Mouse (Mus musculus) lung, postnatal 4 days (tissue): Measurements from ENCODE around the gene Cntnap4.
A peak's percentile ranks its signal among the peaks of the same experiment; 100 is the strongest.

ENCODE experiments used
- DNase-seq, 2 experiments: peaks; one replicate each; pipeline ENCODE4 v3.0.0; 2021

Gene Cntnap4

GRCm38 (mm10) chr8:112569471-112570141 lies at the start of gene Cntnap4:
Gene Cntnap4, plus strand, starts transcription at chr8:112570043.
- no peak for DNase-seq

GRCm38 (mm10) chr8:112557376-112557775 lies 12.5 kb upstream of the Cntnap4 start:
- DNase-seq, result no peak

- no peak for DNase-seq
Measured at GRCm38 (mm10) chr8:112570541-112570940, 698 bp downstream of the Cntnap4 start.

- DNase-seq, result peak in 1 of 2 experiments; percentile 6
Measured at GRCm38 (mm10) chr8:112571337-112571904, 1.6 kb downstream of the Cntnap4 start.

GRCm38 (mm10) chr8:112581473-112581872 lies 11.6 kb downstream of the Cntnap4 start:
- DNase-seq, result no peak

GRCm38 (mm10) chr8:112583440-112583839 lies 13.6 kb downstream of the Cntnap4 start:
- DNase-seq, result no peak

GRCm38 (mm10) chr8:112588357-112589051 lies 18.7 kb downstream of the Cntnap4 start:
- DNase-seq, result no peak

- DNase-seq, result no peak
Measured at GRCm38 (mm10) chr8:112589052-112589389, 19.2 kb downstream of the Cntnap4 start.

GRCm38 (mm10) chr8:112596023-112596776 lies 26.4 kb downstream of the Cntnap4 start:
- no peak for DNase-seq

- no peak for DNase-seq
Measured at GRCm38 (mm10) chr8:112599975-112600374, 30.1 kb downstream of the Cntnap4 start.

GRCm38 (mm10) chr8:112601150-112601549 lies 31.3 kb downstream of the Cntnap4 start:
- no peak for DNase-seq

GRCm38 (mm10) chr8:112610121-112610520 lies 40.3 kb downstream of the Cntnap4 start:
- DNase-seq, result no peak

GRCm38 (mm10) chr8:112628791-112629190 lies 58.9 kb downstream of the Cntnap4 start:
- no peak for DNase-seq

- DNase-seq, result no peak
Measured at GRCm38 (mm10) chr8:112652657-112653056, 82.8 kb downstream of the Cntnap4 start.

- DNase-seq, result no peak
Measured at GRCm38 (mm10) chr8:112653276-112653675, 83.4 kb downstream of the Cntnap4 start.

GRCm38 (mm10) chr8:112653994-112654393 lies 84.2 kb downstream of the Cntnap4 start:
- DNase-seq, result no peak

- no peak for DNase-seq
Measured at GRCm38 (mm10) chr8:112664067-112664466, 94.2 kb downstream of the Cntnap4 start.

GRCm38 (mm10) chr8:112674671-112675070 lies 104.8 kb downstream of the Cntnap4 start:
- DNase-seq, result no peak

- DNase-seq, result no peak
Measured at GRCm38 (mm10) chr8:112681757-112682156, 111.9 kb downstream of the Cntnap4 start.

GRCm38 (mm10) chr8:112695708-112696107 lies 125.9 kb downstream of the Cntnap4 start:
- DNase-seq, result no peak

- DNase-seq, result no peak
Measured at GRCm38 (mm10) chr8:112698141-112698540, 128.3 kb downstream of the Cntnap4 start.

GRCm38 (mm10) chr8:112716982-112717381 lies 147.1 kb downstream of the Cntnap4 start:
- no peak for DNase-seq

- DNase-seq, result no peak
Measured at GRCm38 (mm10) chr8:112724918-112725317, 155.1 kb downstream of the Cntnap4 start.
